Mouse (Mus musculus) cerebellum, adult 9-10 months (tissue): ENCODE results near the gene Clstn2.

Source experiments
- DNase-seq: peaks from one replicate; pipeline ENCODE4 v3.0.0; 2022

The Clstn2 gene

GRCm38 (mm10) chr9:97449316-97450050 lies 583.5 kb downstream of the Clstn2 start:
- peak; percentile 76 for DNase-seq

GRCm38 (mm10) chr9:97439872-97440636 lies 592.9 kb downstream of the Clstn2 start:
- no peak for DNase-seq

- no peak for DNase-seq
Measured at GRCm38 (mm10) chr9:97434666-97435065, 598.3 kb downstream of the Clstn2 start.

GRCm38 (mm10) chr9:97429885-97430449 lies 603.0 kb downstream of the Clstn2 start:
- DNase-seq = no peak

GRCm38 (mm10) chr9:97428127-97428526 lies 604.9 kb downstream of the Clstn2 start:
- DNase-seq = no peak

GRCm38 (mm10) chr9:97420896-97421295 lies 612.1 kb downstream of the Clstn2 start:
- no peak for DNase-seq

- no peak for DNase-seq
Measured at GRCm38 (mm10) chr9:97414876-97415668, 617.9 kb downstream of the Clstn2 start.

- DNase-seq = no peak
Measured at GRCm38 (mm10) chr9:97408142-97408541, 624.8 kb downstream of the Clstn2 start.
